15 mouse cellular contexts compared by ENCODE assay signal in the genomic region with DNA sequence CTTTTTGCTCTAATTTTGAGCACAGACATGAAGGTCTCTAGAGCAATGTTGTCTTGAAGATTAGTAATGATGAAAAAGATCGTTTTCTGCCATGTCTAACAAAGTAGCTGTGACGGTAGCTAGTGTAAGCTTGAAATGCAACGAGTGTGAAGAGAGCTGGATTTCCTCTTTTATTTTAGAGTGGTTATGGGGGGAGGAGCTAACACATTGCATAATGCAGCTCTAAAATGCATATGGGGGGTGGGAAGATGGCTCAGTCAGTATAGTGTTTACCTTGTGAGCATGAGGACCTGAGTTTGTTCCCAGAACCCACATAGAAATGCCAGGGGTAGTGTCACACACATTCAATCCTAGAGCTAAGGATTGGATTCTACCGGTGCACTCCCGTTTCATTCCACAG. TPM values are rescaled to one million over a fixed set of nuclear protein-coding genes. Genes with fewer than 3 reads are reported as not detected.
DNase-seq lines count a peak whose midpoint lies in the region; ATAC-seq lines count a peak whose summit lies in the region.
"Had no signal": no experiment of that assay in that cellular context is flagged by ENCODE, and none has a peak within 500 bp of the region (broad histone marks: within the 10 kb centered on the region; RNA-seq: fewer than 3 reads in every experiment).

No protein-coding gene starts in this region.

- ATAC-seq in granulocyte monocyte progenitor cell, adult 5-6 weeks (replicated peaks; ENCODE audit: poor library complexity, severe bottlenecking): peak; percentile 64
- peak; percentile 41 for ATAC-seq in megakaryocyte progenitor cell, adult 5-6 weeks (replicated peaks; ENCODE audit: poor library complexity)
- ATAC-seq: forebrain, postnatal 0 days; hindbrain, embryonic 16.5 days; inflammation-experienced regulatory T-cells, adult 6 months had no signal

- peak; percentile 34 to 57 for DNase-seq in spleen, postnatal 36 days (ENCODE audit: low spot score in 2 of 2)
- DNase-seq in spleen, postnatal 4 days (ENCODE audit: low spot score in 2 of 2): no peak
- no peak for DNase-seq in left cerebral cortex, adult 18-20 months (ENCODE audit: low spot score in 2 of 2)
- DNase-seq in gastrocnemius, postnatal 14 days: no peak
- no peak for DNase-seq in thymus, postnatal 14 days
- DNase-seq in kidney, adult 11 months: no peak
- DNase-seq: adrenal gland, adult 8-10 months; adrenal gland, postnatal 36 days; cerebellum, adult 2 months; cerebellum, postnatal 14 days; forebrain, postnatal 0 days had no signal

- intact Hi-C loops in gastrocnemius, postnatal 14 days (cut with DNase I; ENCODE audit: low total_unique reads): no loop called here

RNA-seq across cellular contexts. Expression of a gene that starts 29.5 kb away (rescaled TPM):
- total RNA-seq in granulocyte monocyte progenitor cell, adult 5-6 weeks (2014; fragmentation: Nextera tagmentation): 2.2 and 4.3 TPM in 2 replicates
- total RNA-seq in granulocyte monocyte progenitor cell, adult 5-6 weeks (2017): 1.9 and 2.0 TPM in 2 replicates
- 5.5 and 5.8 TPM in 2 replicates for total RNA-seq in megakaryocyte progenitor cell, adult 5-6 weeks (2015)
- total RNA-seq in megakaryocyte progenitor cell, adult 5-6 weeks (2017): 3.5 and 5.5 TPM in 2 replicates
- 10 to 100 TPM; 53.1 to 61.2 TPM for total RNA-seq in left cerebral cortex, adult 18-20 months (2021)
- 10 to 100 TPM; 26.6 to 30.3 TPM for total RNA-seq in gastrocnemius, postnatal 14 days (2021)

Comparison
In these comparisons a context has a peak if more than half of its experiments do, and no peak if none do; other contexts are left out.
1. DNase-seq: peak in spleen, postnatal 36 days (2 of 2); none in spleen, postnatal 4 days (0 of 2), left cerebral cortex, adult 18-20 months (0 of 2), gastrocnemius, postnatal 14 days (single experiment), thymus, postnatal 14 days (single experiment) and kidney, adult 11 months (single experiment).
2. RNA of a gene that starts 29.5 kb away (total RNA-seq): 53.1 to 61.2 TPM in left cerebral cortex, adult 18-20 months and 26.6 to 30.3 TPM in gastrocnemius, postnatal 14 days; 3.5 to 5.8 TPM in megakaryocyte progenitor cell, adult 5-6 weeks and 1.9 to 4.3 TPM in granulocyte monocyte progenitor cell, adult 5-6 weeks; every median in the first group is over 4 times any median in the second.